Mouse (Mus musculus) urinary bladder, adult 18-20 months (tissue): ENCODE measurements around the gene Rps6kl1.

Source experiments
- DNase-seq, 2 experiments: peaks; one replicate each; pipeline ENCODE4 v3.0.0; 2022; ENCODE audit warnings: low spot score in 2 of 2, mixed read lengths in 2 of 2

Rps6kl1 gene

DNA sequence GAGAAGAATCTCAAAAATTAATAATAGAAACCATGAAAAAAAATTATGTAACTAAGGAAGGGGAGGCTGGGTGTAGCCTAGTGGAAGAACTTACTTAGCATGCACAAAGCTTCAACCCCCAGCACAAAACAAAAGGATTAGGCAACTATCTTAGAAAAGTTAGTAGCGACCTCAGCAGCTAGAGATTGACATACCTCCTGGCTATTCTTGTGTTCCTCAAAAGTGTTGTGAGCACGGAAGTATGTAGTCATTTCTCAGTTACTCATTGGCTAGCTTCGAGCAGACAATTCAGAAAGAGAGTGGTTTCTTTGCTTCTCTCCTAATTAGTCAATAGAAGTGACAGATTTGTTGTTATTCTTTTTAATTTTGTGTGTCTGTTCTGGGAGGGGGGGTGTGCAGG, 42.4 kb downstream of the Rps6kl1 start:
- DNase-seq = no peak

DNA sequence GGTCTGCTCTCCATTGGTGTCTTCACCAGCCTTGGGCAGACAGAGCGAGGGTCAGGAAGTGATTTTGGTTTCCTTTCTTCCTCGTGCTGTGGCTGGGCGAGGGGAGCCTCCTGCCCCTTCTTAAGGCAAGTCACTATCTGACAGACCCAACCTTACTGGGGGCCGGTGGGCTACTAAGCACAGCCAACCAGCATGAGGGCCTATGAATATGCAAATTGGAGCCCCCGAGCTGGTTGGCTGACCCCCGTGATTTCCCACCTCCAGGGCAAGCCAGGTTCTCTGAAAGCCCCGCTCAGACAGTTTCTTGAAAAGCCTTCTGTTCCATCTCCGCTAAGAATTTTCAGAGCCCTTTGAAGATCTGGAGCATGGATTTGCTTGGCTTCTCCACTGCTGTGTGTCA, 44.8 kb downstream of the Rps6kl1 start:
- no peak for DNase-seq

DNA sequence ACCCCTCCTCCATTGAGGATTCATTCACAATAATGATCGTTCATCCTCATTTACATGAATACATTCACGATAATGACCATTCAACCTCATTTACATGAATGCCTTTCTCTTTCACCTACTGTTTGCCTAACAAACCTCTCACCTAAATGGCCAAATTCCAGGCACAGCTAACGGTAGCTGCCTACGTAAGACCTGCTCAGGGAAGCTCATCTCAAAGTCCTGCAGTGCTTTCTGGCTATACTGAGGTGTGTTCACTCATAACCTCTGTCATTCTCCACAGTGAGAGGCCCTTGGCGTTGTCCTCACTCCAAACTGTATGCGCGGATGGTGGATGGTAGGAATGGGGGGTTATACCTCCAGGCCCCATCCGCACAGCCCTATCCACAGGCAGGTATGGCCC, 46.3 kb downstream of the Rps6kl1 start:
- DNase-seq = no peak

DNA sequence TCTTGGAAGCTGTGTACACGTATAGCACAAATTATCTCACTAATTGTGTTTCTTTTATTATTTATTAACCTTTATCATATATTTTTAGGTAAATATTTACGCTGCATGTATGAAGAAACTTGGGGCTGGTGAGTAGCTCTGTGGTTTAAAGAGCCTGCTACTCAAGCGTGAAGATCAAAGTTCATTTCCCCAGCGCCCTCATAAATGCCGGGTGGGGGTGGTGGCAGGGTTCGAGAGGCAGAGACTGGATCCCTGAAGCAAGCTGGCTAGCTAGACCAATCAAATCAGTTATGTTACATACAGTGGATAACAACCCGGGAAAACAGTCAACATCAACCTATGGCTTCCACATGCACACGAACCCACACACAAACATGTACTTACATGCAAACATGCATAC, 48.0 kb downstream of the Rps6kl1 start:
- DNase-seq = no peak

DNA sequence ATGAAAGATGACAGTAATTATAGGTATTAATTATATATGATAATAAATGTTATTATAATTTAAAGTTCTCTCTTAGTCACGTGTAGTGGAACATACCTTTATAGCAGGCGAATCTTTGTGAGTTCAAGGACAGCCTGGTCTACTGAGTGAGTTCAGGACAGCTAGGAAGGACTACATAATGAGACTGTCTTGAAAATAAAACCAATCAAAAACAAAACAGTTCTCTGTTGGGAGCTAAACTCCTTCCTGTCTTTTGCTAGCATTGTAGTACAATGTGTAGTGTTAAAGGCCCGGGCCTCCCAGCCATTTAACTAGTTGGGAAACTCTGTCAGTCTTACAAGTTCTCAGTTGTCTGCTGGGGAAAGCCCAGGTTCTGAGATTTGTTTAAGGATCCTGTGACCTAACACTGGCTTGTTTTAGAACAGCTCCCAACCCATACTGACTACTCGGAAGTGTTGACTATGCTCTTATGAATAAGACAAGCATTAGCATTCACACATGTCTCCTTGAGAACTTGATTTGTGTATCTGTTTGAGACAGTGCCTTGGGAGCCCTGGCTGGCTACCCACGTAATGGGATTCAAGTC, 49.5 kb downstream of the Rps6kl1 start:
- DNase-seq = no peak

DNA sequence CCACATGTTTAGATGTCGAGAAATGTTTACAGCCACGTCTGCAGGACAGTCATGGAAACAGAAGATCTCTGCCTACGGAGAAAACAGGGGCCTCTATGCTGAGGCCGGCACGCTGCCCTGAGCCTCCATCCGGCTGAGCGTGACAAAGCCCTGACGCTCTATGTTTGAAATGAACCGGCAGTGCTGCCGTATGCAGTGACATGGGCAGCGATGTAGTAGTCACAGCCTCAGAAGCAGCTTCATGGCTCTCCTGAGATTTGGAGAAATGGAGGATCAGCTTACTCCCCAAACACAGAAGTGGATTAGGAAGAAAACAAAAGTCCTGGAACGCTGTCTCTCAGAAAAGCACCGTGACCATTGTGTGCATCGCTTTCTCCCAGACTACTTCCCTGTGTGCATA, 50.1 kb downstream of the Rps6kl1 start:
- no peak for DNase-seq

DNA sequence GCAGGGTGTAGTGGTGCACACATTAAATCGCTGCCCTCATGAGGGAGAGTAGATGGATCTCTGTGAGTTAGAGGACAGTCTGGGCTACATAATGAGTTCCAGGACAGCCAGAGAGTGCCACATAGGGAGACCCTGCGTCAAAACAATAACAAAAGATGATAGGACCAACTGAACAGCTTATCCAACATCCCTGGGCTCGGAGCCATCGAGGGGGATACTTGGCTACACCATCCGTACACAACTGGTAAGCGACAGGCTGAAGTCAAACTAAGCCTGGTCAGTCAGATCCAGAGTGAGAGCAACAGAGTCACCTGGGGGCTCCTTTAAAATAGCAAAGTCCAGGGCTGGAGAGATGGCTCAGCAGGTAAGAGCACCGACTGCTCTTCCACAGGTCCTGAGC, 55.2 kb downstream of the Rps6kl1 start:
- DNase-seq = no peak

DNA sequence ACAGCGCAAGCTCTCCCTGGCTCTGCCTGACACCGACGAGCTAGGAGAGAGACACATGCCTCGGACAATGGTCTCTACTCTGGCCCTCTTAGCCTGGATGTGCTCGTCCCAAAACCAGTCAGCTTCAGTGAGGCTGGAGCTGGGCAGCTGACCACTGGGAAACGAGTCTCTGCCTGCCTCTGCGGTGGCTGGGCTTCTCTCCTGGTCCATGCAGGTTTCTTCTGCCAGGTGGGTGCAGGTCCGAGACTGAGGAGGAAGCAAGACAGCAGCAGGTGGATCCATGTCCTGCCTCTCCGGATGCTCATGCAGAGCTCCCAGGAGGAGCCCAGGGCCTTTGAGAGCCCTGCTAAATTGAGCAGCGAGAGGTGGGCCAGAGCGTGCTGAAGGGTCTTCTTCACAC, 55.9 kb downstream of the Rps6kl1 start:
- no peak for DNase-seq

DNA sequence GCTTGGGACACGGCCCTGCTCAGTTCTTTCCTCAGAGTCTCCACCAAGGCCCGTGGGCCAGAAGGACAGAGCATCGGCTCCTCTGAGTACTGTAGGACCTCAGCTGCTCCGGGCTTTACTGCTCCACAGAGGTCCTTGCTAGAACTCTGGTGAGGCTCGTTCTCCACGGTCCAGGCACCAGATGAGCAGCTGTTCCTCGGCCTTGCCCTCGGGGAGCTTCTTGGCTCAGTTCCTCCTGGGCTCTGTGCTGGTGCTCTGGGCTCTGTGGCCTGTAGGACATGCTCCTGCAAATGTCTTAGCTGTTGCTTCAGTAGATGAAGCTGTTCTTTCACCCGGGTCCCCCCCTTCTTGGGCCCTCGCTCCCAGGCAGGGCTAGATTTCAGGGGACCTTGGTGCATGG, 56.4 kb downstream of the Rps6kl1 start:
- DNase-seq = no peak

DNA sequence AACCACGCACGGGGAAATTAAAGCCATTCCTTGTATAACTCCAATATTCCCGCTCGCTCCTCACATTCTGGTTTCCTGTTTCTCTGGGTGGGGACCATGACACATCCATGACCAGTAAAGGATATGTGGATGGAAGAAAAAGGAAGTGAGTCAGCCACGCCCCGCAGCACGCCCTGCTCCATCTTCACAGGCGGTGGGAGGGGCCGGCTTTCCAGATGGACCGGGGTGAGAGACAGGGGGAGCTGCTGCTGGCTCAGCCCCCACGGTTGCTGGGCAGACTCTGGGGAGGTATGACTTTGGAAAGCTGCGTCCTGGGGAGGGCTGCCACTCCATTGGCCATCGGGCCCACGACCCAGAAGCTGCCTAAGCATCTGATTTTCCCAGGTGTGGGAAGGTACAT, 57.1 kb downstream of the Rps6kl1 start:
- peak in 1 of 2 experiments; percentile 28 for DNase-seq

DNA sequence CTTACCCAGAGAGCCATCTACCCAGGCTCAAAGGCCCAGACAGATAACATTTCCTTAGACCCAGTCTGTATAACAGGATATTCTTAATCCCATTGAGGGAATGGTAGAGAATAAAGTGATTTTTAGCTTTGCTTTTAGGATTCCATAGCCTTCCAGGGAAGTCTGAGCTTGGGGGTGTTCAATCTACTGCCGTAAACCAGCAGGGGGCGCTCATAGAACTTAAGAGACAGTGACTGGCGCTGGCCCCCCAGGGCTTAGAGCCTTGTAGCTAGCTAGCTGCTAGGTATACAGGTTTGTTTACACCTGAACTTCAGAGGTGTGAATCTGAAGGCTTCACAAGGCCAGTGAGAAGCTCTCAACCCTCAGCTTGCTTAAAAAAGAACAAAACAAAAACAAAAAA, 58.9 kb downstream of the Rps6kl1 start:
- peak in 1 of 2 experiments; percentile 46 for DNase-seq

DNA sequence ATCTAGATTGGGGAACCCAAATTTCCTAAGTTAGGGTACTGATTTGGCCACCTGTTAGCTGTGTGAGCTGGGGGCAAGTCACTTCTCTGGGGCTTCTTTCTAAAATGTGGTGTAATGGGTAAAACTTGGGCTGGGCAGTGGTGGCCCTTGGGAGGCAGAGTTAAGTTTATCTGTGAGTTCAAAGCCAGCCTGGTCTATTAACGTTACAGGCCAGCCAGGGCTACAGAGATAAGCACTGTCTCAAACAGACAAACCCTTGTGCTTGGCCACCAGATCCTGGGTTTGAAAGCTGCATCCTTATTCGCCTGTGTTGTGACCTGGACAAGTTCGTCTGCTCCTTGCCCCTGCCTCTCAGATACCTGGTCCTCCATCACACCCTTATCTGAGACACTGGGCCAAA, 59.9 kb downstream of the Rps6kl1 start:
- no peak for DNase-seq

DNA sequence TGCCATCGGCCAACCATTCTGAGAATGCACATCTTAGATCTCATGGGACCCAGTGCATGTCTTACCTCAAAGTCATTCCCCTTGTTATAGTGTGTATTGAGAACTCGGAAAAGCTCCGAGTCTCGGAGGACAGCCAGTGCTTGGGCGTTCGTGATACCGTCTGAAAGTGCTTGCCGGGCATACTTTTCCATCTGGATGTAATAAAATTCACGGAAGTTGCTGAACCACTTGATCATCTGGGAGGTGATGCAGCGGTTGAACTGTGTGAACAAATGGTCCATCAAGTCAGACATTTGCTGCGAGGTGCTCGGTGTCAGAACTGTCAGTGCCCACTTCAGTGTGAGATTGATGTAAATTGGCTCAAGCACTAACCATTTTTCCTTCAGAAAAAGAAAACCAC, 63.2 kb downstream of the Rps6kl1 start:
- DNase-seq = no peak
